Mouse (Mus musculus): ENCODE data around the gene Tk1.

GRCm38 (mm10) chr11:117776085-117776792 is 49.7 kb downstream of the Tk1 start:
- TF ChIP-seq CTCF (IDR thresholded peaks at IDR 0.05; ENCODE audit: extremely low read depth, insufficient read depth, insufficient read length, insufficient replicate concordance), result no peak
- no peak for TF ChIP-seq POLR2A (IDR thresholded peaks at IDR 0.05; ENCODE audit: low read depth, low read length)
